Mouse (Mus musculus): ENCODE measurements at regions not wholly inside any gene's neighbourhood (a gene's known extent, or its start where the extent isn't known, plus 50 kb on each side); places are given as distances from the start of the nearest gene placed in this dataset.

DNA sequence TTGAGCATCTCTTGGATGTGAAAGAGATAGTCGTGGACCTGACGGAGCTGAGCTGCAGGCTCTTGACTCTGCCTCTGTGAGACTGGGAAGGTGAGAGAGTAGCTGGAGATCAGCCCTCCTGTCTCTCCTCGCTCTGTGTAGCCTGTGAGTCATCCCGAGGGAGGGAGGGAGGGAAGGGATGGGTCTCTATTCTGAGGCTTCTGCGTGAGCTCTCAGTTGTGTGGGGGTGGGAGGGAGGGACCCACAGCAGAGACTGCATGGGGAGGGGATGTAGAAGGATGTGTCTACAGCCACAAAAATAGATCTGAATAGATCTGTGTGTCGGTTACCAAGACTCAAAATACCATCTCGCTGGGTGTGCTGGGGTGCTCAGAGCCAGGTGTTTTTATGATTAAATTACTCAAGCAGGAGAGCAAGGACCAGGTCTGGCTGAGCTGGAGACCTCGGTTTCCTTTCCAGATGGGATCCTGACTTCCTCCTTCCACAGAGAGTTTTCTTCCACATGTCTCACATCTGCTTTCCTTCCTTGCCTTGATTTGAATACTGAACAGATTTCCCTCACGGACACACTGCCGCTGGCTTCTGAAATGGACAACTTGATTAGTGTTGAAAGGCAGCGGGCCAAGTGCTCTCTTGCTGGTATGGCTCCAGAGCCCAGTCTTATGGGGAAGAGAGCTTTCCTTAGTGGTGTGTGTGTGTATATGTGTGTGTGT, 71.4 kb upstream of the 1700024P04Rik start:
- H3K4me2 ChIP-seq (ENCODE audit: low read depth) = no peak overlapping the region

DNA sequence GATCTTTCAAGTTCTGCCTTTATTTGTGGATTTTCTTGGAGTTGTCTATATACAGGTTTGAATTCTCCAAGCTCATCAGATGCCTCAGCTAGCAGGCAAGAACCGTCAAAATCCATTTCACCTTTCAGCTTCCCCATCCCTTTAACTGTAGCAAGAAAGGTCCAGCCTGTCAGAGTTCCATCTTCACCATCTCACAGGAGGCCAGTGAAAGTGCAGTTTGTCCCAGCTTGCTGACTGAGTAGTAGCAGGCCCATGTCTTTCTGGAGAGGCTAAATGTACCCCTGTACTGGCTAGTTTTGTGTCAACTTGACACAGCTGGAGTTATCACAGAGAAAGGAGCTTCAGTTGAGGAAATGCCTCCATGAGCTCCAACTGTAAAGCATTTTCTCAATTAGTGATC, 67.7 kb upstream of the 1700024P04Rik start:
- ATAC-seq (ENCODE audit: insufficient read depth) (no peak), DNase-seq (ENCODE audit: low read depth in 3 of 3, low spot score in 3 of 3) (no peak)
- WGBS (ENCODE audit: insufficient replicate concordance) = 62% methylated on average over 1 of the region's 1 CpGs
- no peak overlapping the region for H3K4me3 ChIP-seq (ENCODE audit: insufficient read depth in 1 of 2, low read depth in 2 of 2, low read length in 2 of 2)
- H3K4me1 ChIP-seq (replicated peaks; ENCODE audit: control insufficient read depth in 2 of 2, insufficient read depth in 2 of 2, low read length in 1 of 2) = no peaks in the 10 kb centered on the region
- TF ChIP-seq EP300 (IDR thresholded peaks at IDR 0.05; ENCODE audit: low read depth) (no peak), CTCF (IDR thresholded peaks at IDR 0.05; ENCODE audit: low read depth) (no peak)
- H3K27me3 ChIP-seq (ENCODE audit: control insufficient read depth, insufficient read depth, low read length) = no peaks in the 10 kb centered on the region
- H3K27ac ChIP-seq = no peak overlapping the region
- no peaks in the 10 kb centered on the region for H3K36me3 ChIP-seq (replicated peaks; ENCODE audit: control insufficient read depth, insufficient read depth, low read depth)
- H3K9ac ChIP-seq (replicated peaks) = no peak overlapping the region
- H3K9me3 ChIP-seq (ENCODE audit: control insufficient read depth, low read length) = no peaks in the 10 kb centered on the region
- no peak overlapping the region for H3K4me2 ChIP-seq (ENCODE audit: low read depth)

More for the DNA sequence above, 71.4 kb upstream of the 1700024P04Rik start:
- Histone ChIP-seq H3K27ac (no peak overlapping the region), H3K9ac (replicated peaks) (no peak overlapping the region), H3K27me3 (ENCODE audit: control insufficient read depth, insufficient read depth, low read length) (no peaks in the 10 kb centered on the region), H3K4me3 (ENCODE audit: insufficient read depth in 1 of 2, low read depth in 2 of 2, low read length in 2 of 2) (no peak overlapping the region), H3K9me3 (ENCODE audit: control insufficient read depth, low read length) (no peaks in the 10 kb centered on the region), H3K36me3 (replicated peaks; ENCODE audit: control insufficient read depth, insufficient read depth, low read depth) (no peaks in the 10 kb centered on the region), H3K4me1 (replicated peaks; ENCODE audit: control insufficient read depth in 2 of 2, insufficient read depth in 2 of 2, low read length in 1 of 2) (0 out of 4 replicates have a peak, but pooled peaks cover 0 to 3% of the 10 kb centered on the region in 2 experiments)
- 39% methylated on average over 11 of the region's 11 CpGs for WGBS (ENCODE audit: insufficient replicate concordance)
- ATAC-seq (ENCODE audit: insufficient read depth) (no peak), DNase-seq (ENCODE audit: low read depth in 3 of 3, low spot score in 3 of 3) (no peak)
- no peak for TF ChIP-seq EP300 (IDR thresholded peaks at IDR 0.05; ENCODE audit: low read depth)
- TF ChIP-seq CTCF (IDR thresholded peaks at IDR 0.05; ENCODE audit: low read depth) = no peak

DNA sequence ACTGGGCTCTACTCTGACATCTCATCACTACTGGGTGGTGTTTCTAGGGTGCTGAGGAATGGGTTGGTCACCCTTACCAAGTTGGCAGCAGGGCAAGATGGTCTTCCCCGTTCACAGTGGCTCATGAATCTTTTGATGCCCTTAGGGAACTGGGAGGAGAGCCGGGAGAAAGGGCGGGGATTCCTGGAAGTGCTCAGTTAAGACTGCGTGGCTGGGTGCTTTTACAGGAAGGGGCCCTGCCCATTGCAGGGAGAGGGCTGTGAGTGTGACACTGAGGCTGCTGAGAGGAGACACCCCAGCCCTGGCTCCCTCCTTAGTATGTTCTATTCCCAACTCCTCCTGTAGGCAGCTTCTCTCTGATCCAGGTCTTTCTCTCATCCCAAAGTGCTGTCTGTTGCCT, 65.3 kb upstream of the 1700024P04Rik start:
- WGBS (ENCODE audit: insufficient replicate concordance) = 38% methylated on average over 4 of the region's 4 CpGs
- ATAC-seq (ENCODE audit: insufficient read depth) = no peak
- Histone ChIP-seq H3K4me3 (ENCODE audit: insufficient read depth in 1 of 2, low read depth in 2 of 2, low read length in 2 of 2) (no peak overlapping the region), H3K27me3 (ENCODE audit: control insufficient read depth, insufficient read depth, low read length) (no peaks in the 10 kb centered on the region), H3K36me3 (replicated peaks; ENCODE audit: control insufficient read depth, insufficient read depth, low read depth) (no peaks in the 10 kb centered on the region), H3K27ac (no peak overlapping the region), H3K9me3 (ENCODE audit: control insufficient read depth, low read length) (no peaks in the 10 kb centered on the region), H3K4me1 (replicated peaks; ENCODE audit: control insufficient read depth in 2 of 2, insufficient read depth in 2 of 2, low read length in 1 of 2) (no peaks in the 10 kb centered on the region), H3K9ac (replicated peaks) (no peak overlapping the region), H3K4me2 (ENCODE audit: low read depth) (no peak overlapping the region)
- TF ChIP-seq CTCF (IDR thresholded peaks at IDR 0.05; ENCODE audit: low read depth) (no peak), EP300 (IDR thresholded peaks at IDR 0.05; ENCODE audit: low read depth) (no peak)
- DNase-seq (ENCODE audit: low read depth in 3 of 3, low spot score in 3 of 3) = no peak

DNA sequence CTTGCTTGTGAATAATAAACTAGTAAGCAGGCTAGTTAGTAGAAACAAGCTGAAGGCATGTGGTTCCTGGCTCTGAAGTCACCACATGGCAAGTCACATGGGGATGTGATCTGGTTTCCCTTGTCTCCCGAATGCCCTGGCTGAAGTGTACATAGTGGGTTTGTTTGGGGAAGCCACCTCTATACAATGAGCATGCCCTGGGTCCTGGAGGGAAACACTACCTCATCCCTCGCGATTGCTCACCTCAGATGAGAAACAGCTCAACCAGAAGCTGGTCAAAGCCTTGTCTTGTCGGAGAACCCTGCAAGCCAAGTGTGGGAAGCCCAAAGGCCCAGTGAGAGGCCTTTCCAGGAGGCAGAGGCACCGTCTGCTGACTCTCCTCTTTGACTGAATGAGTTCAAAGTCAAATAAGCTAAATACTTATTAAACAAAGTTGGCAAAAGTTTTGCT, 64.3 kb upstream of the 1700024P04Rik start:
- H3K4me3 ChIP-seq (ENCODE audit: insufficient read depth in 1 of 2, low read depth in 2 of 2, low read length in 2 of 2) = no peak overlapping the region
- no peak for DNase-seq (ENCODE audit: low read depth in 3 of 3, low spot score in 3 of 3)
- no peak for ATAC-seq (ENCODE audit: insufficient read depth)
- H3K27ac ChIP-seq = no peak overlapping the region
- WGBS (ENCODE audit: insufficient replicate concordance) = 53% methylated on average over 5 of the region's 5 CpGs
- no peaks in the 10 kb centered on the region for H3K4me1 ChIP-seq (replicated peaks; ENCODE audit: control insufficient read depth in 2 of 2, insufficient read depth in 2 of 2, low read length in 1 of 2)
- H3K9me3 ChIP-seq (ENCODE audit: control insufficient read depth, low read length) = no peaks in the 10 kb centered on the region
- TF ChIP-seq EP300 (IDR thresholded peaks at IDR 0.05; ENCODE audit: low read depth) (no peak), CTCF (IDR thresholded peaks at IDR 0.05; ENCODE audit: low read depth) (no peak)
- no peaks in the 10 kb centered on the region for H3K36me3 ChIP-seq (replicated peaks; ENCODE audit: control insufficient read depth, insufficient read depth, low read depth)
- no peak overlapping the region for H3K9ac ChIP-seq (replicated peaks)
- H3K27me3 ChIP-seq (ENCODE audit: control insufficient read depth, insufficient read depth, low read length) = no peaks in the 10 kb centered on the region
- no peak overlapping the region for H3K4me2 ChIP-seq (ENCODE audit: low read depth)

DNA sequence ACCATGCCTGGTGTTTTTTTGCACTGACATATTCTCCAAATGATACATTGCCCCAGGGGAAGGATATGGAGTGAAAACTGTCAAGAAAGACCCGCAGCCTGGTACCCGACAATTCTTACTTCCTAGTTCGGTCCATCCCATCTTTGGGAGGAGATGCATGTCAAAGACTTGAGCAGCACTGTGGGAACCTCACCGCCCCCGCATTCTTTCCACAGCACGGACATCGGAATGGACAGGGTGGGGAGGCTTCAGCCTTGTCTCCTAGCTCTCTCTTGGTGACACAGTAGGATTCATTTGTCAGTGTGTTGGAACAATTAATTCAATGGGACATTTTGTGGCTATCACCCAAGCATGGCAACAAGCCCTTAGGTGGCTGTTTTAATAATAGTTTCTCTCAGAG, 62.9 kb upstream of the 1700024P04Rik start:
- Histone ChIP-seq H3K9me3 (ENCODE audit: control insufficient read depth, low read length) (no peaks in the 10 kb centered on the region), H3K27ac (no peak overlapping the region), H3K27me3 (ENCODE audit: control insufficient read depth, insufficient read depth, low read length) (no peaks in the 10 kb centered on the region), H3K36me3 (replicated peaks; ENCODE audit: control insufficient read depth, insufficient read depth, low read depth) (no peaks in the 10 kb centered on the region), H3K4me2 (ENCODE audit: low read depth) (no peak overlapping the region), H3K9ac (replicated peaks) (no peak overlapping the region), H3K4me3 (ENCODE audit: insufficient read depth in 1 of 2, low read depth in 2 of 2, low read length in 2 of 2) (no peak overlapping the region), H3K4me1 (replicated peaks; ENCODE audit: control insufficient read depth in 2 of 2, insufficient read depth in 2 of 2, low read length in 1 of 2) (no peaks in the 10 kb centered on the region)
- TF ChIP-seq EP300 (IDR thresholded peaks at IDR 0.05; ENCODE audit: low read depth) (no peak), CTCF (IDR thresholded peaks at IDR 0.05; ENCODE audit: low read depth) (no peak)
- DNase-seq (ENCODE audit: low read depth in 3 of 3, low spot score in 3 of 3) (no peak), ATAC-seq (ENCODE audit: insufficient read depth) (no peak)
- WGBS (ENCODE audit: insufficient replicate concordance) = 70% methylated on average over 7 of the region's 7 CpGs
